Mouse (Mus musculus) C2C12 (cell line): ENCODE measurements around the gene Asic2. TPM values are rescaled to one million over a fixed set of nuclear protein-coding genes. Genes with fewer than 3 reads are reported as not detected.

Source experiments
- H3K27me3 ChIP-seq: one replicate; pipeline ENCODE4 v1.6.1; 2011; ENCODE audit not compliant: control insufficient read depth, insufficient read depth, insufficient read length
- H3K36me3 ChIP-seq: one replicate; pipeline ENCODE4 v1.6.1; 2011; ENCODE audit not compliant: control insufficient read depth, insufficient read depth
- H3K4me3 ChIP-seq: one replicate; pipeline ENCODE4 v1.5.1; 2011; ENCODE audit warnings: mild to moderate bottlenecking, control low read depth; ENCODE audit not compliant: poor library complexity, insufficient read depth, severe bottlenecking
- H3K79me2 ChIP-seq: one replicate; pipeline ENCODE4 v1.6.1; 2011; ENCODE audit not compliant: control insufficient read depth, insufficient read depth
- H3K79me3 ChIP-seq: one replicate; pipeline ENCODE4 v1.6.1; 2011; ENCODE audit warnings: low read depth, control low read depth
- H3ac ChIP-seq: one replicate; pipeline ENCODE3; 2011; ENCODE audit warnings: low read depth; ENCODE audit not compliant: control insufficient read depth, insufficient read length
- CEBPB ChIP-seq: IDR thresholded peaks from one replicate; pipeline ENCODE4 v1.6.1; 2011; ENCODE audit warnings: low read depth, mild to moderate bottlenecking, control low read depth, moderate library complexity
- CTCF ChIP-seq: IDR thresholded peaks from one replicate; pipeline ENCODE4 v1.5.1; 2011; ENCODE audit not compliant: control insufficient read depth, insufficient read depth, insufficient read length
- FOSL1 ChIP-seq: IDR thresholded peaks from one replicate; pipeline ENCODE4 v1.8.0; 2011; ENCODE audit warnings: mild to moderate bottlenecking, low read length; ENCODE audit not compliant: poor library complexity, insufficient read depth, severe bottlenecking
- MAX ChIP-seq: IDR thresholded peaks from one replicate; pipeline ENCODE4 v1.6.1; 2011; ENCODE audit warnings: mild to moderate bottlenecking, control low read depth
- MYOD1 ChIP-seq: IDR thresholded peaks from one replicate; pipeline ENCODE4 v1.6.1; 2011; ENCODE audit warnings: low read depth; ENCODE audit not compliant: control insufficient read depth, insufficient read length
- MYOG ChIP-seq: IDR thresholded peaks from one replicate; pipeline ENCODE4 v1.6.1; 2011; ENCODE audit not compliant: control insufficient read depth, insufficient read length; ENCODE audit errors: extremely low read depth
- USF1 ChIP-seq: IDR thresholded peaks from one replicate; pipeline ENCODE4 v1.6.1; 2011; ENCODE audit warnings: low read depth, mild to moderate bottlenecking, control low read depth, moderate library complexity
- polyA plus RNA-seq: library from polyadenylated mRNA; unstranded; fragments of >200 nt; fragmentation: generic; extraction: Trizol; gene quantifications from one replicate; pipeline ENCODE4 v1.2.1, GENCODE M21; 2012; ENCODE audit warnings: missing spikeins

Gene Asic2
- polyA plus RNA-seq, 1 experiment = not detected

GRCm38 (mm10) chr11:80856827-80857226 lies 1111.4 kb downstream of the Asic2 start:
- peaks cover 23% of the 10 kb centered on the region for H3K27me3 ChIP-seq
- no peaks in the 10 kb centered on the region for H3K79me3 ChIP-seq
- H3K79me2 ChIP-seq = no peaks in the 10 kb centered on the region
- TF ChIP-seq MYOD1 (no peak), USF1 (no peak), CTCF (no peak)
- H3K4me3 ChIP-seq = no peak overlapping the region
- no peaks in the 10 kb centered on the region for H3K36me3 ChIP-seq
- H3ac ChIP-seq = no peak overlapping the region

- no peaks in the 10 kb centered on the region for H3K79me3 ChIP-seq
- peaks cover 28% of the 10 kb centered on the region for H3K27me3 ChIP-seq
- TF ChIP-seq CTCF (no peak), MYOD1 (no peak), MAX (no peak), MYOG (no peak), USF1 (no peak), CEBPB (no peak), FOSL1 (no peak)
- H3K36me3 ChIP-seq = no peaks in the 10 kb centered on the region
- H3K79me2 ChIP-seq = no peaks in the 10 kb centered on the region
- no peak overlapping the region for H3K4me3 ChIP-seq
- H3ac ChIP-seq = no peak overlapping the region
These were observed 1113.3 kb downstream of the Asic2 start for GRCm38 (mm10) chr11:80854908-80855307.

- H3K36me3 ChIP-seq = no peaks in the 10 kb centered on the region
- TF ChIP-seq MYOG (no peak), MAX (no peak), MYOD1 (no peak), USF1 (no peak), CTCF (no peak)
- peaks cover 28% of the 10 kb centered on the region for H3K27me3 ChIP-seq
- H3K79me2 ChIP-seq = no peaks in the 10 kb centered on the region
- no peaks in the 10 kb centered on the region for H3K79me3 ChIP-seq
- H3K4me3 ChIP-seq = no peak overlapping the region
- no peak overlapping the region for H3ac ChIP-seq
These were observed 1113.8 kb downstream of the Asic2 start for GRCm38 (mm10) chr11:80854430-80854829.

- no peaks in the 10 kb centered on the region for H3K79me3 ChIP-seq
- no peaks in the 10 kb centered on the region for H3K36me3 ChIP-seq
- H3K79me2 ChIP-seq = no peaks in the 10 kb centered on the region
- TF ChIP-seq CEBPB = peak; percentile 46
- no peak for TF ChIP-seq FOSL1
- H3K4me3 ChIP-seq = no peak overlapping the region
- H3ac ChIP-seq = no peak overlapping the region
- H3K27me3 ChIP-seq = peaks cover 23% of the 10 kb centered on the region
These were observed 1115.2 kb downstream of the Asic2 start for GRCm38 (mm10) chr11:80853014-80853413.

- H3K79me3 ChIP-seq = no peaks in the 10 kb centered on the region
- H3K4me3 ChIP-seq = no peak overlapping the region
- no peaks in the 10 kb centered on the region for H3K36me3 ChIP-seq
- no peak overlapping the region for H3ac ChIP-seq
- peaks cover 25% of the 10 kb centered on the region for H3K27me3 ChIP-seq
- no peaks in the 10 kb centered on the region for H3K79me2 ChIP-seq
- no peak for TF ChIP-seq CEBPB
- peak; percentile 4 for TF ChIP-seq CTCF
- TF ChIP-seq MAX = no peak
These were observed 1116.4 kb downstream of the Asic2 start for GRCm38 (mm10) chr11:80851859-80852258.

- Histone ChIP-seq H3ac (no peak overlapping the region), H3K79me3 (no peaks in the 10 kb centered on the region), H3K4me3 (no peak overlapping the region), H3K36me3 (no peaks in the 10 kb centered on the region), H3K79me2 (no peaks in the 10 kb centered on the region), H3K27me3 (peaks cover 28% of the 10 kb centered on the region)
- TF ChIP-seq CTCF (no peak), MYOG (no peak), MAX (no peak), USF1 (no peak), MYOD1 (no peak), CEBPB (no peak), FOSL1 (no peak)
These were observed 1120.1 kb downstream of the Asic2 start for GRCm38 (mm10) chr11:80848131-80848530.

- H3K27me3 ChIP-seq = peaks cover 36% of the 10 kb centered on the region
- no peaks in the 10 kb centered on the region for H3K79me2 ChIP-seq
- TF ChIP-seq CTCF = no peak
- no peak for TF ChIP-seq FOSL1
- TF ChIP-seq MYOD1 = no peak
- no peak for TF ChIP-seq USF1
- TF ChIP-seq MYOG = no peak
- no peak for TF ChIP-seq CEBPB
- TF ChIP-seq MAX = no peak
These were observed 1122.1 kb downstream of the Asic2 start for GRCm38 (mm10) chr11:80846115-80846514.

More at GRCm38 (mm10) chr11:80846115-80846514, 1122.1 kb downstream of the Asic2 start:
- Histone ChIP-seq H3K79me3 (no peaks in the 10 kb centered on the region), H3K36me3 (no peaks in the 10 kb centered on the region), H3K4me3 (no peak overlapping the region), H3ac (no peak overlapping the region)
